14 mouse cellular contexts compared by ENCODE assay signal in genomic region chr4:130195924-130196323, GRCm38 (mm10).
DNase-seq lines count a peak whose midpoint lies in the region.
"Had no signal": no experiment of that assay in that cellular context is flagged by ENCODE, and none has a peak within 500 bp of the region (broad histone marks: within the 10 kb centered on the region; RNA-seq: fewer than 3 reads in every experiment).

No protein-coding gene starts in this region.

- DNase-seq in ES-CJ7 (ENCODE audit: low read depth, low spot score) (peak; percentile 64), R1 (ENCODE audit: low read depth, low spot score) (peak; percentile 52)
- no peak for DNase-seq in urinary bladder, adult 18-20 months (ENCODE audit: low spot score in 2 of 2)
- DNase-seq in right cerebral cortex, adult 2 months (ENCODE audit: low spot score in 2 of 2): no peak
- DNase-seq in lung, postnatal 4 days: no peak
- DNase-seq: adrenal gland, postnatal 10 days; adrenal gland, postnatal 25 days; cerebellum, adult 11 months; cerebellum, adult 18-20 months; cerebellum, adult 8-10 months; cerebellum, adult 9-11 months; cerebellum, postnatal 14 days; cerebellum, postnatal 36 days; embryo, embryonic 11 days had no signal

Comparison
In these comparisons a context has a peak if more than half of its experiments do, and no peak if none do; other contexts are left out.
1. DNase-seq: peak in ES-CJ7 (single experiment) and R1 (single experiment); none in urinary bladder, adult 18-20 months (0 of 2), right cerebral cortex, adult 2 months (0 of 2) and lung, postnatal 4 days (0 of 2).